Mouse (Mus musculus) heart, embryonic 12.5 days (tissue): Measurements from ENCODE around the gene Crnkl1. TPM values are rescaled to one million over a fixed set of nuclear protein-coding genes. Genes with fewer than 3 reads are reported as not detected.
A peak's percentile ranks its signal among the peaks of the same experiment; 100 is the strongest.
"Not testable (repeated sequence)": the region's sequence is repeated elsewhere in the genome, so short reads cannot be mapped to it uniquely, and the experiment has no call there.

ENCODE experiments used
- ATAC-seq: fragments of 200-750 bp; cut with Nextera tagmentation; 2 replicates; pipeline ENCODE4 v1.8.0; 2017; ENCODE audit warnings: moderate TSS enrichment, moderate library complexity; ENCODE audit not compliant: insufficient number of reproducible peaks, low FRiP score
- H3K27ac ChIP-seq: fragments of 300-500 bp; sonication (generic); 2 replicates; pipeline ENCODE4 v1.5.1; 2016; ENCODE audit warnings: mild to moderate bottlenecking, moderate library complexity; ENCODE audit not compliant: poor library complexity, severe bottlenecking
- H3K27me3 ChIP-seq: fragments of 300-500 bp; sonication (generic); replicated peaks from 2 replicates; pipeline ENCODE4 v1.6.1; 2016; ENCODE audit warnings: mild to moderate bottlenecking, moderate library complexity
- H3K36me3 ChIP-seq: fragments of 300-500 bp; sonication (generic); 2 replicates; pipeline ENCODE4 v1.6.1; 2016; ENCODE audit warnings: mild to moderate bottlenecking, moderate library complexity
- H3K4me1 ChIP-seq: fragments of 300-500 bp; sonication (generic); replicated peaks from 2 replicates; pipeline ENCODE4 v1.6.1; 2016; ENCODE audit warnings: mild to moderate bottlenecking
- H3K4me2 ChIP-seq: fragments of 300-500 bp; sonication (generic); 2 replicates; pipeline ENCODE4 v1.6.1; 2016; ENCODE audit warnings: mild to moderate bottlenecking, moderate library complexity
- H3K4me3 ChIP-seq: fragments of 300-500 bp; sonication (generic); 2 replicates; pipeline ENCODE4 v1.5.1; 2016; ENCODE audit warnings: mild to moderate bottlenecking
- H3K9ac ChIP-seq: fragments of 300-500 bp; sonication (generic); 2 replicates; pipeline ENCODE4 v1.6.1; 2016; ENCODE audit warnings: mild to moderate bottlenecking, moderate library complexity
- H3K9me3 ChIP-seq: fragments of 300-500 bp; sonication (generic); replicated peaks from 2 replicates; pipeline ENCODE4 v1.6.1; 2016; ENCODE audit warnings: mild to moderate bottlenecking, moderate library complexity
- WGBS: fragments of 180-500 bp; shearing (Covaris S2); methylation state at CpG from one replicate; pipeline ENCODE4 v1.1.7; 2016; 5-methylcytosine and 5-hydroxymethylcytosine counted together
- polyA plus RNA-seq: library from polyadenylated mRNA; unstranded; fragments of >200 nt; fragmentation: Nextera tagmentation; extraction: Ambion mirVana; gene quantifications from 2 replicates; pipeline ENCODE4 v1.2.1, GENCODE M21; 2016

Gene Crnkl1
- polyA plus RNA-seq, 1 experiment from 2014 or later = 19.8 TPM

GRCm38 (mm10) chr2:145905884-145906283, 28.9 kb downstream of the Crnkl1 start:
- H3K27ac ChIP-seq, H3K9me3 ChIP-seq, H3K27me3 ChIP-seq, H3K4me2 ChIP-seq, H3K4me3 ChIP-seq, H3K9ac ChIP-seq, ATAC-seq: not testable (repeated sequence)
- peaks cover 30% of the 10 kb centered on the region for H3K36me3 ChIP-seq
- WGBS = 42% methylated on average over 4 of the region's 4 CpGs
- peaks cover 21% of the 10 kb centered on the region for H3K4me1 ChIP-seq

GRCm38 (mm10) chr2:145905156-145905555, 29.7 kb downstream of the Crnkl1 start:
- H3K27ac ChIP-seq = no peak overlapping the region
- H3K9ac ChIP-seq = no peak overlapping the region
- H3K4me2 ChIP-seq = peak overlapping the region; percentile 13; the same call in 1 of the 2 replicates
- WGBS = 77% methylated on average over 6 of the region's 6 CpGs
- H3K4me1 ChIP-seq = peaks cover 21% of the 10 kb centered on the region
- no peaks in the 10 kb centered on the region for H3K9me3 ChIP-seq
- no peak for ATAC-seq
- no peaks in the 10 kb centered on the region for H3K27me3 ChIP-seq
- H3K36me3 ChIP-seq = peaks cover 23% of the 10 kb centered on the region
- no peak overlapping the region for H3K4me3 ChIP-seq

GRCm38 (mm10) chr2:145903983-145904616, 30.7 kb downstream of the Crnkl1 start:
- H3K4me2 ChIP-seq = peak overlapping the region; percentile 75
- H3K27me3 ChIP-seq = no peaks in the 10 kb centered on the region
- ATAC-seq = no peak
- peaks cover 15% of the 10 kb centered on the region for H3K36me3 ChIP-seq
- no peaks in the 10 kb centered on the region for H3K9me3 ChIP-seq
- peak overlapping the region; percentile 100 for H3K4me3 ChIP-seq
- 30% methylated on average over 12 of the region's 12 CpGs for WGBS
- H3K9ac ChIP-seq = peak overlapping the region; percentile 99
- H3K4me1 ChIP-seq = peaks cover 21% of the 10 kb centered on the region
- H3K27ac ChIP-seq = no peak overlapping the region

GRCm38 (mm10) chr2:145903061-145903901, 31.5 kb downstream of the Crnkl1 start:
- peak; percentile 94 for ATAC-seq
- under 1% methylated on average over 68 of the region's 68 CpGs for WGBS
- Histone ChIP-seq H3K4me2 (peak overlapping the region; percentile 75), H3K9ac (peak overlapping the region; percentile 99), H3K27me3 (no peaks in the 10 kb centered on the region), H3K9me3 (no peaks in the 10 kb centered on the region), H3K4me3 (peak overlapping the region; percentile 100), H3K4me1 (peaks cover 21% of the 10 kb centered on the region), H3K36me3 (peaks cover 10% of the 10 kb centered on the region), H3K27ac (peak overlapping the region; percentile 93)

GRCm38 (mm10) chr2:145901861-145902260, 33.0 kb downstream of the Crnkl1 start, which contains the start of gene Naa20:
Gene Naa20, plus strand, starts transcription at chr2:145902099.
- Histone ChIP-seq H3K4me2 (peak within 1 kb of the TSS; percentile 75), H3K27ac (no peak within 1 kb of the TSS), H3K9ac (no peak within 1 kb of the TSS), H3K9me3 (no peaks in the 10 kb centered on the region), H3K36me3 (peaks cover 5% of the 10 kb centered on the region), H3K4me3 (peak within 1 kb of the TSS; percentile 100), H3K27me3 (no peaks in the 10 kb centered on the region), H3K4me1 (peaks cover 21% of the 10 kb centered on the region)
- WGBS = 81% methylated on average over 6 of the region's 6 CpGs
- no peak for ATAC-seq

- ATAC-seq, H3K4me3 ChIP-seq, H3K27ac ChIP-seq, H3K36me3 ChIP-seq, H3K9me3 ChIP-seq, H3K9ac ChIP-seq, H3K4me2 ChIP-seq, H3K27me3 ChIP-seq: not testable (repeated sequence)
- peaks cover 14% of the 10 kb centered on the region for H3K4me1 ChIP-seq
- 62% methylated on average over 8 of the region's 8 CpGs for WGBS
Observed at GRCm38 (mm10) chr2:145900318-145900717, 34.5 kb downstream of the Crnkl1 start.

GRCm38 (mm10) chr2:145898106-145898505, 36.7 kb downstream of the Crnkl1 start:
- Histone ChIP-seq H3K27ac (no peak overlapping the region), H3K4me3 (no peak overlapping the region), H3K27me3 (no peaks in the 10 kb centered on the region), H3K9me3 (no peaks in the 10 kb centered on the region), H3K36me3 (no peaks in the 10 kb centered on the region), H3K9ac (no peak overlapping the region), H3K4me2 (no peak overlapping the region), H3K4me1 (no peaks in the 10 kb centered on the region)
- 79% methylated on average over 9 of the region's 9 CpGs for WGBS
- ATAC-seq = no peak

- peaks cover 15% of the 10 kb centered on the region for H3K4me1 ChIP-seq
- H3K27ac ChIP-seq = no peak overlapping the region
- H3K27me3 ChIP-seq = no peaks in the 10 kb centered on the region
- 98% methylated on average over 6 of the region's 6 CpGs for WGBS
- H3K4me3 ChIP-seq = no peak overlapping the region
- H3K36me3 ChIP-seq = no peaks in the 10 kb centered on the region
- H3K4me2 ChIP-seq = no peak overlapping the region
- no peaks in the 10 kb centered on the region for H3K9me3 ChIP-seq
- no peak overlapping the region for H3K9ac ChIP-seq
- no peak for ATAC-seq
Observed at GRCm38 (mm10) chr2:145893756-145894155, 41.1 kb downstream of the Crnkl1 start.

- Histone ChIP-seq H3K36me3 (peaks cover 10% of the 10 kb centered on the region), H3K4me3 (no peak overlapping the region), H3K4me2 (no peak overlapping the region), H3K9me3 (no peaks in the 10 kb centered on the region), H3K4me1 (peaks cover 31% of the 10 kb centered on the region), H3K27me3 (no peaks in the 10 kb centered on the region), H3K27ac (no peak overlapping the region), H3K9ac (no peak overlapping the region)
- ATAC-seq = no peak
- 76% methylated on average over 2 of the region's 2 CpGs for WGBS
Observed at GRCm38 (mm10) chr2:145890571-145890970, 44.2 kb downstream of the Crnkl1 start.

GRCm38 (mm10) chr2:145888766-145889480, 45.9 kb downstream of the Crnkl1 start:
- peak; percentile 13; the same call in 1 of the 2 replicates for ATAC-seq
- peak overlapping the region; percentile 95 for H3K27ac ChIP-seq
- H3K9me3 ChIP-seq = no peaks in the 10 kb centered on the region
- peaks cover 15% of the 10 kb centered on the region for H3K36me3 ChIP-seq
- H3K4me2 ChIP-seq = 0 out of 2 replicates have a peak overlapping the region, but pooled peaks have one; percentile 36
- no peak overlapping the region for H3K4me3 ChIP-seq
- peaks cover 48% of the 10 kb centered on the region for H3K4me1 ChIP-seq
- H3K9ac ChIP-seq = no peak overlapping the region
- 58% methylated on average over 6 of the region's 6 CpGs for WGBS
- H3K27me3 ChIP-seq = no peaks in the 10 kb centered on the region
